Mouse (Mus musculus): ENCODE results near the gene D6Ertd527e. TPM values are rescaled to one million over a fixed set of nuclear protein-coding genes. Genes with fewer than 3 reads are reported as not detected.

The D6Ertd527e gene
- polyA plus RNA-seq, 1 experiment: 0.54 TPM

GRCm38 (mm10) chr6:87111493-87111892 is 6.9 kb downstream of the D6Ertd527e start:
- DNase-seq (ENCODE audit: low read depth): no peak

- no peak for DNase-seq (ENCODE audit: low read depth)
Measured at GRCm38 (mm10) chr6:87112125-87112524, 7.6 kb downstream of the D6Ertd527e start.

- DNase-seq (ENCODE audit: low read depth): no peak
Measured at GRCm38 (mm10) chr6:87115981-87116380, 11.4 kb downstream of the D6Ertd527e start.

GRCm38 (mm10) chr6:87116596-87116995 is 12.1 kb downstream of the D6Ertd527e start:
- no peak for DNase-seq (ENCODE audit: low read depth)

- DNase-seq (ENCODE audit: low read depth): no peak
Measured at GRCm38 (mm10) chr6:87119066-87119837, 14.7 kb downstream of the D6Ertd527e start.

- DNase-seq (ENCODE audit: low read depth): no peak
Measured at GRCm38 (mm10) chr6:87119975-87120374, 15.4 kb downstream of the D6Ertd527e start.

GRCm38 (mm10) chr6:87120661-87121060 is 16.1 kb downstream of the D6Ertd527e start:
- DNase-seq (ENCODE audit: low read depth): no peak

GRCm38 (mm10) chr6:87121961-87122360 is 17.4 kb downstream of the D6Ertd527e start:
- DNase-seq (ENCODE audit: low read depth): no peak

- DNase-seq (ENCODE audit: low read depth): no peak
Measured at GRCm38 (mm10) chr6:87123406-87123805, 18.9 kb downstream of the D6Ertd527e start.

GRCm38 (mm10) chr6:87123973-87124372 is 19.4 kb downstream of the D6Ertd527e start:
- peak; percentile 90 for DNase-seq (ENCODE audit: low read depth)

GRCm38 (mm10) chr6:87127049-87127753 is 22.7 kb downstream of the D6Ertd527e start:
- no peak for DNase-seq (ENCODE audit: low read depth)

- peak; percentile 54 for DNase-seq (ENCODE audit: low read depth)
Measured at GRCm38 (mm10) chr6:87129861-87130260, 25.3 kb downstream of the D6Ertd527e start.

- no peak for DNase-seq (ENCODE audit: low read depth)
Measured at GRCm38 (mm10) chr6:87130628-87131027, 26.1 kb downstream of the D6Ertd527e start.

- no peak for DNase-seq (ENCODE audit: low read depth)
Measured at GRCm38 (mm10) chr6:87131078-87131477, 26.5 kb downstream of the D6Ertd527e start.

GRCm38 (mm10) chr6:87133520-87133919 is 29.0 kb downstream of the D6Ertd527e start:
- no peak for DNase-seq (ENCODE audit: low read depth)

GRCm38 (mm10) chr6:87133966-87134546 is 29.5 kb downstream of the D6Ertd527e start:
- DNase-seq (ENCODE audit: low read depth): no peak

GRCm38 (mm10) chr6:87138479-87138878 is 33.9 kb downstream of the D6Ertd527e start:
- no peak for DNase-seq (ENCODE audit: low read depth)

- no peak for DNase-seq (ENCODE audit: low read depth)
Measured at GRCm38 (mm10) chr6:87139796-87140553, 35.4 kb downstream of the D6Ertd527e start.

- no peak for DNase-seq (ENCODE audit: low read depth)
Measured at GRCm38 (mm10) chr6:87142239-87142638, 37.7 kb downstream of the D6Ertd527e start.

- no peak for DNase-seq (ENCODE audit: low read depth)
Measured at GRCm38 (mm10) chr6:87143594-87143993, 39.0 kb downstream of the D6Ertd527e start.

GRCm38 (mm10) chr6:87147921-87148320 is 43.4 kb downstream of the D6Ertd527e start:
- DNase-seq (ENCODE audit: low read depth): no peak

GRCm38 (mm10) chr6:87150471-87150870 is 45.9 kb downstream of the D6Ertd527e start:
- no peak for DNase-seq (ENCODE audit: low read depth)
